Mouse (Mus musculus) gastrocnemius, postnatal 36 days (tissue): ENCODE measurements around the gene Pdpr. TPM values are rescaled to one million over a fixed set of nuclear protein-coding genes. Genes with fewer than 3 reads are reported as not detected.
"Not testable (repeated sequence)": the region's sequence is repeated elsewhere in the genome, so short reads cannot be mapped to it uniquely, and the experiment has no call there.

ENCODE experiments used
- DNase-seq, 2 experiments: peaks; one replicate each; pipeline ENCODE4 v3.0.0; 2022
- intact Hi-C: fragments of 180-260 bp; cut with DNase I; formaldehyde crosslinking; loops from one replicate; pipeline ENCODE4 v1.15.1; 2025
- long read RNA-seq, 2 experiments: library from polyadenylated mRNA; stranded (forward); transcript quantifications; one replicate each; pipeline ENCODE4 v2.0.0; 2021
- total RNA-seq, 2 experiments: library from RNA; stranded (reverse); gene quantifications; 2 replicates each; pipeline ENCODE4 v1.2.3; 2021

Gene Pdpr
- 100 to 1,000 TPM; 101 to 105 TPM for total RNA-seq
- long read RNA-seq, experiment 1, full-length matches to known transcripts, result 1 of 82 reads
- long read RNA-seq, experiment 1, partial matches to known transcripts, result 1 of 82 reads
- long read RNA-seq, experiment 1, other reads (novel, unspliced or antisense), result 80 of 82 reads
- long read RNA-seq, experiment 2, full-length matches to known transcripts, result 3 of 10 reads
- long read RNA-seq, experiment 2, partial matches to known transcripts, result 0 of 10 reads
- long read RNA-seq, experiment 2, other reads (novel, unspliced or antisense), result 7 of 10 reads

DNA sequence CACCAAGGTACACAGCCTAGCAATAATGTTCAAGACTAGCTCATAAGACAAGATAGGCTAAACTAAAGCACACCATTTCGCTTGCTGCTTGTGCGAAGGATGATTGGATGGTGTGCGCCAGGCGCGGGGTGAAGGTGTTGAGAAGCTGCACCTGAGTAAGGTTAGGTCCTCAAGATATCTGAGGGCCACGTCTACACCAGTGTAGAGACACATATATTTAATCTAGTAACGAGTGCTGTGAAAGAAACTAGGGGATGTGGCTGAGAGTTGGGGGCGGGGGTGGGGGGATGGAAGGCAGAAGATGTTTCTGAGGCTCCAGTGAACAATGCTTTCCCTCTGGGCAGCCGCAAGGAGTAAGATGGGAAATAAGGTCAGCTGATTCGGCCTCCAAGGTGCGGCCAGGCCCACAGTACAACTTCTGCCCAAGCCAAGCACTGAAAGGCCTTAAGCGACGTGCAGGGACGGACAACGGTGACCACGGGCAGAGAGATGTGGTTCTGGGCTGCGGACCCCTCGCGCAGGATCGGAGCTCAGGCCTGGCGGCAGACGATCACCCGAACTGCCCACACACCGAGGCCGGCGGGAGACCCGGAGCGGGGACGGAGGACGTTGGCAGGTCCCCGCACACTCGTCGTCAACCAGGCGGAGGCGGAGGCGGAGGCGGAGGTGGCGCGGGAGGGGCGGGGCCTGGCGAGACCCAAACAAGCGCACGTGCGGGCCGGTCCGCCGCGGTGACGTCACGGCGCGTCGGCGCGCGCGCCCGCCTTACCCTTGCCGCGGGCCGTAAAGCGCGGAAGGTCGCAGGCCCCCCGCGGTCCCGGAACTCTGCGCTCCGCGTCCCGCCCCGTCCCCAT, at the start of gene Pdpr:
Pdpr (plus strand) TSS at position 766 of the 854 bp plus-strand sequence.
- DNase-seq, result peak; percentile 90 to 91
- intact Hi-C loops, result loop anchor here (5.0 kb wide), 1 partner anchor 342 kb away; no protein-coding TSS in a partner anchor

DNA sequence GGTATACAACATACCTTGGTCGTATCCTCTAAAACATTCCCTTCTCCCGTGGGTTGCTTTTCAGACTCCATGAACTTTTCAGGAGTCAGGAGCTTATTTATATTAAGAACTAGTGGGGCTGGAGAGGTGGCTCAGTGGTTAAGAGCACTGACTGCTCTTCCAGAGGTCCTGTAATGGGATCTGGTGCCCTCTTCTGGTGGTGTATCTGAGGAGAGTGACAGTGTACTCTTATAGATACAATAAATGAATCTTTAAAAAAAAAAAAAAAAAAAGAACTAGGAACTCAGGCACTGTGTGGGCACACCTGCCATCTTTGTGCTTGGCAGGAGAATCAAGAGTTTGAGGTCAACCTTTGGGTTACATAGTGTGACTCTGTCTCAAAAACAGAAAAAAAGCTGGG, 45.7 kb upstream of the Pdpr start:
- intact Hi-C loops, result loop anchor here (5.0 kb wide), 1 partner anchor 34 kb away; no protein-coding TSS in a partner anchor
- DNase-seq, result no peak

DNA sequence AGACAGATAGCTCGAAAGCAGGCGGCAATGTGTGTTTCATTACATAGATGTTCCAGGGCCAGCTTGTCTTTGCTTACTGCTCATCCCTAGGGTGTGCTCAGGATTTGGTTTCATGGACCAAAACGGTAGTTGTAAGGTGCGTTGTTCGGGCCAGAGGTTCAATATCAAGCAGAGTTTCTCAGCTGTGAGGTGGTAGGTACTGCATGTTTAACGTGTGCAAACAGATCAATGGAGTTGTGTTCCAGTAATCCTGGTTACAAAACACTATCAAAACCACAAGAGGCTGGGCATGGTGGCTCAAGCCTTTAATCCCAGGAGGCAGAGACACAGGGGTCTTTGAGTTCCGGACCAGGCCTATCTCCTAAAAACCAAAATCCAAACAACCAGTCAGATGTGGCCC, 45.3 kb upstream of the Pdpr start:
- DNase-seq, result no peak
- intact Hi-C loops, result loop anchor here (5.0 kb wide), 1 partner anchor 33 kb away; no protein-coding TSS in a partner anchor

DNA sequence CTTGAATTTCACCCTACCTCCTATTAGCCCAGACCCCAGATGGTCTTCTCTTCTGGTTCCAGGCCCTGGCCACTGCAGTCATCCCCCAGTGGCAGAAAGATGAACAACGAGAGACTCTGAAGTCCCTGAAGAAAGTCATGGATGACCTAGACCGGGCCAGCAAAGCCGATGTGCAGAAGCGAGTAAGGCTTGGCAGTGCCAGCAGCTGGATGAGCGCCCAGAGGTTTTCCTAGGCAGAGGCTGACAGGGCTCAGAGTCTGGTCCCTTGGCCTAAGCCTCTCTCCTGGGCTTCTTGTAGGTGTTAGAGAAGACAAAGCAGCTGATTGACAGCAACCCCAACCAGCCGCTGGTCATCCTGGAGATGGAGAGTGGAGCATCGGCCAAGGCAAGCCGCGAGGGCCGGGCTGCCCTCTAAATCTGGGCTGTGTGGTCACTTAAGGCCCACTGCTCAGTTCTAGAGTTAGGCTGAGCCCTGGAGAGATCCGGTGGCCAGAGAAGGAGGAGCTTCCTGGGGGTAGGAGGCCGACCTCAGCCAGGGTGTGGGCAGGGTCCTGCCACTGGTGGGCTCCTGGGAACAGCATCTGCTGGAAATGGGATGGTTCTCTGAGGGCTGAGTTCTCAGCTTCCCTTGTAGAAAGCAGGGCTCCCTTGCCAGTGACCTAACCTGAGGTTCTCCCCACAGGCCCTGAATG, 40.5 kb upstream of the Pdpr start:
- DNase-seq, result no peak
- intact Hi-C loops, result loop anchor here (2.0 kb wide), 2 partner anchors 17 to 37 kb away; no protein-coding TSS in a partner anchor

DNA sequence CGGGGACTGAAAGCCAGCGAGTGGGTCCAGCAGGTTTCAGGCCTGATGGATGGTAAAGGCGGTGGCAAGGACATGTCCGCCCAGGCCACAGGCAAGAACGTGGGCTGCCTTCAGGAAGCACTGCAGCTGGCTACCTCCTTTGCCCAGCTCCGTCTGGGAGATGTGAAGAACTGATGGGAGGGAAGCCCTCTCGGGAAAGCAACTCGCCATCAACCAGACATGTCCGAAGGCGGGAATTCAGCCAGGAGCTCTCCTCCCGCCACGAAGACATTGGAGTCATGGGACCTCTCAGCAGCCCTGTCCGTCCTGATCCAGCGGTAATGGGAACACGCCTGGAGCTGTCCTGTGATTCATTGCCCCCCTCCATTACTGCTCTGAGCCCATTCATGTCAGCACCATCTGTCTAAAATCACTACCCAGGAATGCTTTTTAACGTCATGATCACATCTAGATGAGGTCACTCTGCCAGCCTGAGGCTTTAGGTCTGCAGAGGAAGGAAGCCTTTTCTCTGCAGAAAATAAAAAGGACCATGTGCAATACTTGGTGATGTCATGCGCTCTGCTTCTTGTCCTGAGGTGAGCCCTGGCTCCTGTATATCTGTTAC, 39.3 kb upstream of the Pdpr start:
- intact Hi-C loops, result loop anchor here (2.0 kb wide), 1 partner anchor 36 kb away; no protein-coding TSS in a partner anchor
- no peak for DNase-seq

DNA sequence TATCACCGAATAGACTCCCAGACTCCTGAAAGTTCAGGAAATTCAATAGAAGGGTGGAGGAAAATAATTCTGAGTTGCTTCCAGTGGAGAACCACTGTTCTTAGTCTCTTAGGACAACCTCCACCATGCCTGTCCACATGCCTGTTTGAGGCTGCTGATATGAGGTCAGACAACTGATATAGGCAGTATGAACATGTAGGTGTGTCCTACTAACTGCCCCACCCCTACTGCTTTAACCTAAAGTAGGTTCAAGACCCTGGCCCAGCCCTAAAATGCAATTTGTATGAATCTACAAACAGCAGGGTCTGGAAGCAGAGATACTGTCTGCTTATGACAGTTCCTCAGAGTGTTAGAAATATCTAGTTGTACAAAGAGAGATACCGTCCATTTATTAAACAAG, 38.8 kb upstream of the Pdpr start:
- intact Hi-C loops, result loop anchor here (2.0 kb wide), 1 partner anchor 35 kb away; no protein-coding TSS in a partner anchor
- DNase-seq, result no peak

DNA sequence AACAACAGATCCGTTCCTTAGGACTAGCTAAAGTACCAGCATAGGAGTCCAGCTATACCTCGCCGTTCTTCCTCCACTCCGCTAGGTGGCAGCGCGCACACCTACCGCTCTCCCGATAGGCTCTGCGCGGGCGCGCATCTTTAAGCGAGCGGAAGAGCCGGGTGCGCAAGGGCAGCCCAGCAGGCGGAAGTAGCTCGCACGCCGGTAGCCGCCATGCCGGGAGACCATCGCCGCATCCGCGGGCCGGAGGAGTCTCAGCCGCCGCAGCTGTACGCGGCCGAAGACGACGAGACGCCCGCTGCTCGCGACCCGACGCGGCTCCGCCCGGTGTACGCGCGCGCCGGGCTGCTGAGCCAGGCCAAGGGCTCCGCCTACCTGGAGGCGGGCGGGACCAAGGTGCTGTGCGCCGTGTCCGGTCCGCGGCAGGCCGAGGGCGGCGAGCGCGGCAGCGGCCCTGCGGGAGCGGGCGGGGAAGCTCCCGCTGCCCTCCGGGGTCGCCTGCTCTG, 38.2 kb upstream of the Pdpr start, which contains the start of gene Exosc6:
Exosc6 (plus strand) TSS at position 182 of the 506 bp plus-strand sequence.
- intact Hi-C loops, result no loop called here
- DNase-seq, result peak; percentile 85 to 86

DNA sequence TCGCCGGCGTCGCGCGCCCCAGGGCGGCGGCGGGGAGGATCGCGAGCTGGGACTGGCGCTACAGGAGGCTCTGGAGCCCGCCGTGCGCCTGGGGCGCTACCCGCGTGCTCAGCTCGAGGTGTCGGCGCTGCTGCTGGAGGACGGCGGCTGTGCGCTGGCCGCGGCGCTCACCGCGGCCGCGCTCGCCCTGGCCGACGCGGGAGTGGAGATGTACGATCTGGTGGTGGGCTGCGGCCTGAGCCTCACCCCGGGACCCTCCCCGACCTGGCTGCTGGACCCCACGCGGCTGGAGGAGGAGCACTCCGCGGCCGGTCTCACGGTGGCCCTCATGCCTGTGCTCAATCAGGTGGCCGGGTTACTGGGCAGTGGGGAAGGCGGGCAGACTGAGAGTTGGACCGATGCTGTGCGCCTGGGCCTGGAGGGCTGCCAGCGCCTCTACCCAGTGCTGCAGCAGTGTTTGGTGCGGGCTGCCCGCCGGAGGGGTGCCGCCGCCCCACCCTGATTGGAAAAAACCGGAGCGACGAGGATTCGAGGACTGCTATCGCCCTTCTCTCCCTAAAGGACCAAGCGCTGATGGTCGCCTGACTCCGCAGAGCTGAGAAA, 37.6 kb upstream of the Pdpr start:
- intact Hi-C loops, result no loop called here
- DNase-seq, result no peak

DNA sequence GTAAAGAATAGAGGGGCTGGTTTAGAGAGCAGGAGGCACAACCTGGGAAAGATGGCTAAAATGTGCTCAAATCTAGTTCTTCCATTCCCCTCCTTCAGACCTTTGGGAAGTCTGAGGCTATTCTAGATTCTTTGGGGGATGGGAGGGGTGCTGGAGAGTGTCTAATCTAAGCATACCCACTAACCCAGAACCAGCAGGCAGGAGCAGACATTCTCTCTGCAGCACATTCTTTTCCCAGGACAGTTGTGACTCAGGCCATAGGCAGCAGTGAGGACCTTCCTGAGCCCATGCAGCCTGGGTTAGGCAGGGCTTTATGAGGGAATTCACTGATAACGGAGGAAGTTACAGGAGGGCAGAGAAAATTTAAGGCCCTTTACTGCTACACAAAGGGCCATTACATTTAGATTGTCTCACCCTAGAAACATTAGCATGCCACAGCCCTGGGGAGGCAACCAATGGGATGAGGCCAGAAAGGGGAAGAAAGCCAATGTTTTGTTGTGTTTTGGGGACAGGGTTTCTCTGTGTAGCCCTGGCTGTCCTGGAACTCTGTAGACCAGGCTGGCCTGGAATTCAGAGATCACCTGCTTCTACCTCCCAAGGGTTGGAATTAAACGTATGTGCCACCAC, 35.4 kb upstream of the Pdpr start:
- intact Hi-C loops, result no loop called here

DNA sequence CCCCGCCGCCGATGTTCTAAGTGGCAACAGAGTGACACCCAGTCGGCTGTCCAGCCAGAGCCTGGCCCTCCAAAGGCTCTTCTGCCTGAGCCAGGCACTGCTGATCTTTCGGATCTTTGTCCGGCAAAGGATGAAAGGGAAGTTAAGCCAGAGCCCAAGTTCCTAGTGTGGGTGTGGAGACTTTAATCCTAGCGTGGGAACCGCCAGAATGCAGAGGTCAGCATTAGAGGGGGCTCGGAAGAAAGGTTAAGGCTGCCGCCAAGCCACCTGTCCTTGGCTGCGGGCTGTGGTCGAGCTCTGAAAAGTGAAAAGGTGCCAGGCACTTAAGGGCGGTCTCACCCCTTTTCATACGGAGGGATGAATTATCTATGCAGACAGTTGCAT, 32.8 kb upstream of the Pdpr start:
- intact Hi-C loops, result no loop called here

More for the DNA sequence above, 35.4 kb upstream of the Pdpr start:
- DNase-seq, result no peak

DNA sequence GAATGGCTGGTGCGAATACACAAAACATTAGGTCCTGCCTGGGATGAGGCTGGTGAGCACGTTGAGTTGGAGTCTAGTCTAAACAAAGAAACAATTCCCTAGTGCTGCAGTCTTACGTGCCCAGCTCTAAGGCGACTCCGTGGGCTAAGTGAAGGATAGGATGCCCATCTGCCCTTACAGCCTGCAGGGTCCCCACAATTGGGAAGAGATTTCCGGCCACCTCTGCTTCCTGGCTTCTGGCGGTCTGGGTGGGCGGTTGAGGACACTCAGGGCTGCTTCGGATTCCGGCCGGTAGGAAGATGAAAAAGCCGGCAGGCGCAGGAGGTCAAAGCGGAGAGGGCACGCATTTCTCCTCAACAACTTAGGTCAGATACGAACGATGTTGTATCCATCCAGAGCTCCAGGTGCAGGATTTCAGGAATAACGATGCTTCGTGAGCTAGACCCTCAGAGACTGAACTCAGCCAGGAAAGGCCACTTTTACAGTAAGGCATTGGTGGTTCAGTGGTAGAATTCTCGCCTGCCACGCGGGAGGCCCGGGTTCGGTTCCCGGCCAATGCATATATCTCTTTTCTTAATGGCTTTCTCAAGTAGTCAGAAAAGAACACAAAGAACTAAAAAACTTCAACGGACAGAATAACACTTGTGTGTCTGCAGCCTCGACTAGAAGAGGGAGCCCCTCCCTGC, 32.2 kb upstream of the Pdpr start:
- intact Hi-C loops, result no loop called here
- peak; percentile 76 to 87 for DNase-seq

More for the DNA sequence above, 32.8 kb upstream of the Pdpr start:
- DNase-seq, result no peak

DNA sequence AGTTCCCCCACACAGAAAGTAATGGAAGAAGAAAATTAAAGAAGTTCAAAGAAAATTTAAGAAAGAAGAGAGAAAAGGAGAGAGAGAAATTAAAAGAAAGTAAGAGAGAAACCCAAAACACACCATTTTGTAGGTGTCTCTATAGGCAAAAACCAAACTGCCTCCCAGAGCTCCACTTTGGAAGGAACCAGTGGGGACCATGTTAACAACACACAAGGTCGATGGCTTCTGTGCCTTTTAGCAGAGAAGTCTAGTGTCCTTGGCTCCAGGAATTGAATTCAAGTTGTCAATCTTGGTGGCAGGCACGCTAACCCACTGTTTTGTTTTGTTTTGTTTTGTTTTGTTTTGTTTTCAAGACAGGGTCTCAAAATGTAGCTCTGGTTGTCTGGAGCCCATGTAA, 31.5 kb upstream of the Pdpr start:
- intact Hi-C loops, result no loop called here
- DNase-seq, result no peak

DNA sequence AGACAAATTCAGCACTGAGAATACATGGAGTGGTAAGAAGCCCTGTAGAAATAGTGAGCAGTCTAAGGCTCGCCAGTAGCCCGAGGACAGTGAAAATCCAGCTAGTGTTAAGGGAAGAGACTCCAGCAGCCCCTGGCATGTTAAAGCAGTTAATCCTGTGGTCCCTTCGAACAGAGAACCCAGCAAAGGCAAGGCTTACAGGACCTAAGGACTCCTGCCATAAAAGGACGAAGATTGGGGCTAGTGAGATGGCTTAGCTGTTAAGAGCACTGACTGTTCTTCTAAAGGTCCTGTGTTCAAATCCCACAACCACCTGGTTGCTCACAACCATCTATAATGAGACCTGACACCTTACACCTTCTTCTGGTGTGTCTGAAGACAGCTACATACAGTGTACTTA, 28.1 kb upstream of the Pdpr start:
- intact Hi-C loops, result no loop called here
- no peak for DNase-seq

DNA sequence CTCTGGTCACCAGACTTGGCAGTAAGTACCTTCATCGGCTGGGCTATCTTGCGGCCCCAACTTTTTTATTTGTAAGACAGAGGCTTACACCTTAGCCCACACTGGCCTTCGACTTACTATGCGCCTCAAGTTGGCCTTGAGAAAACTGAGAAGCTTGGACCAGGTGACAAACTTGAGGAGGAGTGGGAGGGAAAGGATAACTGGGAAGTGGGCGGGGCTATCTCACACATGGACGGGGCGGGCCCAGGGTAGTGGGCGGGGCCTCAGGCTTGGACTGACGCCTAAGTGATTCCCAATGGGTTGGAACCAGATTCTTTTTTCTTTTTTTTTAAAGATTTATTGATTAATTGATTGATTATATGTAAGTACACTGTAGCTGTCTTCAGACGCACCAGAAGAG, 27.0 kb upstream of the Pdpr start:
- intact Hi-C loops, result no loop called here

DNA sequence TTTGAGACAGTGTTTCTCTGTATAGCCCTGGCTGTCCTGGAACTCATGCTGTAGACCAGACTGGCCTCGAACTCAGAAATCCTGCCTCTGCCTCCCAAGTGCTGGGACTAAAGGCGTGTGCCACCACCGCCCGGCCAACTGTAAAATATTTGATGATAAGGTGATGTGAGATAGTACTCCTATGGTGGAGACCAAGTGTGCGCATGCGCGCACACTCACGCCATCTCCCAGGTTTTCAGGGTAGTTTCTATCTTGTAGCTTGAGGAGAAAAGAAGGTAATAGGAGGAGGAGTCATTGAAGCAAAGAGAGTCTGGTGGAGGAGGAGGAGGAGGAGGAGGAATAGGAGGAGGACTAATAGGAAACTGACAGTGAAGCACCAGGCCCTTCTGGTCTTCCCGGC, 25.8 kb upstream of the Pdpr start:
- intact Hi-C loops, DNase-seq: not testable (repeated sequence)

More for the DNA sequence above, 27.0 kb upstream of the Pdpr start:
- DNase-seq, result no peak

DNA sequence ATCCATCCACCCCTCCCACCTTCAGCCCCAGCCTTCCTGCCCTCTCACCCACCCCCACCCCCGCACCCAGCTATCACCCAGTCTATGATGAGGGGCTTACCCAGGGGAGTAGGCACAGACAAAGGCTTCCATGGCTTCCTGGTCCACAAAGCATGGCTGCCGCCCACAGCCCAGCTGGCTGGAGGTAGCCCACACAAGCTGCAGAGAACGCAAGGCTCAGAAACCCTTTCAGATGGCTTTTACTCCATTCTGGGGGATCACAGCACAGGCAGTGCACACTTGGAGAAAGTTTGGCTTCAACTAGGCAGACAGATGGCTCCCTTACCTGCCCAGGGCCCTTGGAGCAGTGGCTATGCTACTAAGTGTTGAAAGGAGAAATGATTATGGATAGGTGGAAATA, 18.5 kb upstream of the Pdpr start:
- DNase-seq, result no peak
- intact Hi-C loops, result loop anchor here (10.0 kb wide), 1 partner anchor 441 kb away; no protein-coding TSS in a partner anchor

DNA sequence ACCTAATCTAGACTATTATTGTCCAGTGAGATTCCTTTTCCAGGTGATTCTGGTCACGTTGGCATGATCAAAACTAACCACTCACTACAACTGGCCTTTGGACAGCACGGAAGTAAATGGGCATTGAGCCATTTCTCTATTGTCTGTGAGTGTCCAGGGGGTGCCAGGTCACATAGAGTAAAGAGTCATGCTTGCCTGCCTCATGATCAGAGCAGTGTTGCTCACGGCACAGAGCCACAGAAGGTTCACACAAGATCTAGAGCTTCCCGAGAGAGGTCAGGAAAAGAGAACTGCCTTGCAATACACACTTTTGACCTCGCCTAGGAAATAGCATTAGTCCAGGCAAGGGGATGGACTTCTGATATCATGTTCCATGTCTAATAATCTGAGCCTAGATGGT, 15.0 kb upstream of the Pdpr start:
- intact Hi-C loops, result loop anchor here (10.0 kb wide), 1 partner anchor 445 kb away; no protein-coding TSS in a partner anchor
- no peak for DNase-seq

DNA sequence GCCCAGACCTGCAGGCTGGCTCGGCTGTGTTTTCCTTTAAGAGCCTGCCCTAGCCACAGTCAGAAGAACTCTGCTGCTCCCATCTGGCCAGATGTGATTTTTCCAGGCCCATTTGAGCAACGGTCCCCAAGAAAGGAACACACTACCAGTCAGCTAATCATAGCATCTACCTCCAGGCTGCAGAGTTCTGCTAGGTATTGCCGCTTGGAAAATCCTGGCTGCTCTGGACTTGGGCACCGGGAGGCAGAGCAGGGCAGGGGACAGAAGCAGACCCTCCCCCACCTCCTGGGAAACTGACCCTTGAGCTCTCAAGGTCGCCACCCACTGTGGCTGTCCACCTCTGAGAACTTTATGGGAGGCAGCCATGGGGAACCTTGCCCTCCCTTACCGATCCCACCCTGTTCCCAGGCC, 14.6 kb upstream of the Pdpr start:
- peak; percentile 21 to 28 for DNase-seq
- intact Hi-C loops, result loop anchor here (5.0 to 10.0 kb wide), 2 partner anchors 33 to 445 kb away; no protein-coding TSS in a partner anchor
